Mouse (Mus musculus) embryonic facial prominence, embryonic 14.5 days (tissue): ENCODE results near the gene Iqcf1. TPM values are rescaled to one million over a fixed set of nuclear protein-coding genes. Genes with fewer than 3 reads are reported as not detected.
A peak's percentile ranks its signal among the peaks of the same experiment; 100 is the strongest.

Experiments
- ATAC-seq: fragments of 200-750 bp; cut with Nextera tagmentation; 2 replicates; pipeline ENCODE4 v1.8.0; 2017; ENCODE audit warnings: low read depth, moderate number of reproducible peaks, moderate TSS enrichment
- DNase-seq: peaks from one replicate; pipeline ENCODE4 v3.0.0-alpha.2; 2015; ENCODE audit warnings: low spot score
- H3K27ac ChIP-seq: fragments of 300-500 bp; sonication (generic); replicated peaks from 2 replicates; pipeline ENCODE4 v1.5.1; 2014; ENCODE audit warnings: low read depth, mild to moderate bottlenecking, low read length, moderate library complexity
- H3K27me3 ChIP-seq: fragments of 300-500 bp; sonication (generic); replicated peaks from 2 replicates; pipeline ENCODE4 v1.6.1; 2014; ENCODE audit warnings: low read length; ENCODE audit not compliant: control insufficient read depth, insufficient read depth
- H3K36me3 ChIP-seq: fragments of 300-500 bp; sonication (generic); 2 replicates; pipeline ENCODE4 v1.6.1; 2014; ENCODE audit warnings: low read length, mixed read lengths; ENCODE audit not compliant: control insufficient read depth, insufficient read depth
- H3K4me1 ChIP-seq: fragments of 300-500 bp; sonication (generic); 2 replicates; pipeline ENCODE4 v1.6.1; 2014; ENCODE audit warnings: antibody characterized with exemption, low read length; ENCODE audit not compliant: control insufficient read depth, insufficient read depth
- H3K4me2 ChIP-seq: fragments of 300-500 bp; sonication (generic); 2 replicates; pipeline ENCODE4 v1.6.1; 2014; ENCODE audit warnings: low read depth, mild to moderate bottlenecking, low read length, moderate library complexity, mixed read lengths
- H3K4me3 ChIP-seq: fragments of 300-500 bp; sonication (generic); 2 replicates; pipeline ENCODE4 v1.5.1; 2014; ENCODE audit warnings: low read depth, mild to moderate bottlenecking, low read length
- H3K9ac ChIP-seq: fragments of 300-500 bp; sonication (generic); 2 replicates; pipeline ENCODE4 v1.6.1; 2014; ENCODE audit warnings: low read depth, mild to moderate bottlenecking, low read length, moderate library complexity, mixed read lengths
- H3K9me3 ChIP-seq: fragments of 300-500 bp; sonication (generic); 2 replicates; pipeline ENCODE4 v1.6.1; 2016; ENCODE audit warnings: low read length; ENCODE audit not compliant: control insufficient read depth
- WGBS: fragments of 180-500 bp; shearing (Covaris S2); extraction: QIAGEN DNeasy Blood & Tissue Kit; methylation state at CpG from one replicate; pipeline ENCODE4 v1.1.7; 2014; 5-methylcytosine and 5-hydroxymethylcytosine counted together
- polyA plus RNA-seq: library from polyadenylated mRNA; unstranded; fragments of >200 nt; fragmentation: Nextera tagmentation; extraction: Ambion mirVana; gene quantifications from 2 replicates; pipeline ENCODE4 v1.2.1, GENCODE M21; 2014

Iqcf1 gene
- polyA plus RNA-seq, 1 experiment from 2014 or later, result not detected

- Histone ChIP-seq H3K4me2 (peak overlapping the region; percentile 92), H3K4me3 (peak overlapping the region; percentile 74), H3K9ac (peak overlapping the region; percentile 39), H3K9me3 (no peaks in the 10 kb centered on the region), H3K36me3 (0 out of 2 replicates have a peak, but pooled peaks cover 16% of the 10 kb centered on the region), H3K27me3 (no peaks in the 10 kb centered on the region), H3K4me1 (peaks cover 10% of the 10 kb centered on the region), H3K27ac (peak overlapping the region; percentile 76)
- peak; percentile 42 for ATAC-seq
- DNase-seq, result peak; percentile 77
- WGBS, result 21% methylated on average over 16 of the region's 16 CpGs
These were observed 23.5 kb upstream of the Iqcf1 start for GRCm38 (mm10) chr9:106476002-106476923.

GRCm38 (mm10) chr9:106476924-106477484 lies 22.8 kb upstream of the Iqcf1 start, which contains the start of gene Parp3:
Gene Parp3, minus strand, starts transcription at chr9:106476949.
- Histone ChIP-seq H3K27ac (peak within 1 kb of the TSS; percentile 76), H3K9me3 (no peaks in the 10 kb centered on the region), H3K4me2 (peak within 1 kb of the TSS; percentile 92), H3K4me1 (peaks cover 8% of the 10 kb centered on the region), H3K27me3 (no peaks in the 10 kb centered on the region), H3K4me3 (peak within 1 kb of the TSS; percentile 74), H3K9ac (peak within 1 kb of the TSS; percentile 72), H3K36me3 (peaks cover 23% of the 10 kb centered on the region; the same call in 1 of the 2 replicates)
- WGBS, result under 1% methylated on average over 38 of the region's 41 CpGs
- peak; percentile 98 for ATAC-seq
- peak; percentile 100 for DNase-seq

DNA sequence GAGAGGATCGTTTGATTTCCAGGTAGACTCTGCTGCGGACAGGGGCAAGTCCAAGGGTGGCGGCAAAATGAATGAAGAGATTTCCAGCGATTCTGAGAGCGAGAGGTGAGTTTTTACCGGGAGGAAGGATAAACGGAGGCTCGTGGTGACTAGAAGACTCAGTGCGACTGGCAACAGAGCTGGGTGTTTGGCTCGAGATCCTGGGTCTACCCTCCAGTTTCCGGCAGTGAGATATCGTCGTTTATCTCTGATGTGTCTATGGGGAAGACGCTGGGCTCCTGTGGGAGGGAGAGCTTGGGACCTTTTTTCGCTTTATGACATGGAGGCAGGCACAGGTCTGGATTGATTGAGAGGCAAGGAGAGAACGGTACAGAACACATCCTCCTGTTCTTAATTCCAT lies 22.1 kb upstream of the Iqcf1 start:
- DNase-seq (no peak), ATAC-seq (no peak)
- Histone ChIP-seq H3K27me3 (no peaks in the 10 kb centered on the region), H3K9me3 (no peaks in the 10 kb centered on the region), H3K9ac (peak overlapping the region; percentile 72), H3K4me1 (peaks cover 5% of the 10 kb centered on the region), H3K36me3 (peaks cover 26% of the 10 kb centered on the region), H3K27ac (no peak overlapping the region), H3K4me2 (peak overlapping the region; percentile 92), H3K4me3 (peak overlapping the region; percentile 74)
- WGBS, result 3% methylated on average over 16 of the region's 16 CpGs

- H3K27ac ChIP-seq, result no peak overlapping the region
- ATAC-seq (no peak), DNase-seq (no peak)
- 75% methylated on average over 9 of the region's 9 CpGs for WGBS
- H3K36me3 ChIP-seq, result peaks cover 30% of the 10 kb centered on the region
- H3K9me3 ChIP-seq, result no peaks in the 10 kb centered on the region
- H3K4me1 ChIP-seq, result peaks cover 5% of the 10 kb centered on the region
- H3K4me3 ChIP-seq, result peak overlapping the region; percentile 74
- peak overlapping the region; percentile 72 for H3K9ac ChIP-seq
- H3K4me2 ChIP-seq, result peak overlapping the region; percentile 92
- H3K27me3 ChIP-seq, result no peaks in the 10 kb centered on the region
These were observed 21.7 kb upstream of the Iqcf1 start for GRCm38 (mm10) chr9:106478101-106478500.

DNA sequence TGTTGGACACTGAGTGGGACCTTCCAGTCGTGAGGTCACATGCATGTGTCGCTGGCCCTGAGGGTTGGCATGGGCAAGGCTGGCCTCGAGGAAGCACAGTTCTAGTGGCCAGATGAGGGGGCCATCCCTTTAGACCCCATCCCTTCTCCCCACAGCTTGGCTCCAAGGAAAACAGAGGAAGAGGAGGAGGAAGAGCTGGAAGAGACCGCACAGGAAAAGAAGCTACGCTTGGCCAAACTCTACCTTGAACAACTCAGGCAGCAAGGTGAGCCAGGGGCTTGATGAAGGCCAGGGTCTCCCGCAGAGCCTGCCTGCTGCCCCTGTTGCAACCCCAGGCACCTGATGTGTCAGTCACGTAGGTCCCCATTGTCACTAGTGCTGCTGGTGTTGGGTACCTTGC lies 19.2 kb upstream of the Iqcf1 start:
- no peak overlapping the region for H3K4me3 ChIP-seq
- no peaks in the 10 kb centered on the region for H3K9me3 ChIP-seq
- ATAC-seq (no peak), DNase-seq (no peak)
- H3K36me3 ChIP-seq, result peaks cover 54% of the 10 kb centered on the region
- no peak overlapping the region for H3K4me2 ChIP-seq
- no peak overlapping the region for H3K27ac ChIP-seq
- WGBS, result 92% methylated on average over 7 of the region's 7 CpGs
- no peaks in the 10 kb centered on the region for H3K27me3 ChIP-seq
- H3K9ac ChIP-seq, result no peak overlapping the region
- H3K4me1 ChIP-seq, result peaks cover 5% of the 10 kb centered on the region

- peaks cover 5% of the 10 kb centered on the region for H3K4me1 ChIP-seq
- 97% methylated on average over 15 of the region's 15 CpGs for WGBS
- H3K9me3 ChIP-seq, result no peaks in the 10 kb centered on the region
- no peak overlapping the region for H3K4me3 ChIP-seq
- no peaks in the 10 kb centered on the region for H3K27me3 ChIP-seq
- peaks cover 60% of the 10 kb centered on the region for H3K36me3 ChIP-seq
- DNase-seq, result no peak
- no peak overlapping the region for H3K27ac ChIP-seq
- ATAC-seq, result no peak
- no peak overlapping the region for H3K4me2 ChIP-seq
- H3K9ac ChIP-seq, result no peak overlapping the region
These were observed 18.7 kb upstream of the Iqcf1 start for GRCm38 (mm10) chr9:106481075-106481474.

DNA sequence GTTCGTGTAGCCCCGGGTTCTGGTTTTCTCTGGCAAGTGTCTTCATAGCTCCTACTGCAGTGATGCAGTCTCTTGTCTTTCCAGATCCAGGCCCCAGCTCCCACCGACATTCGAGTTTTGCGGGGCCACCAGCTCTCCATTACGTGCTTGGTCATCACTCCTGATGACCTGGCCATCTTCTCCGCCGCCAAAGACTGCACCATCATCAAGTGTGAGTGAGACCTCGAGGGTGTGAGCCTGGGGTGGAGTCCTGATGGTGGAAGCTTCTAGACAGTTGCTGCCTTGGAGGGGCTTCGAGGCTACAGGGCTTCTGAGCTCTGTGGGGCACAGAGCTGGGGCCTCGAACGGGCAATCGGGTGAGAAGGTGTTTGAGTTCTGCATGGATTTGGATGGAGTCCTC lies 18.1 kb upstream of the Iqcf1 start:
- 96% methylated on average over 13 of the region's 13 CpGs for WGBS
- peaks cover 64% of the 10 kb centered on the region for H3K36me3 ChIP-seq
- no peak for ATAC-seq

DNA sequence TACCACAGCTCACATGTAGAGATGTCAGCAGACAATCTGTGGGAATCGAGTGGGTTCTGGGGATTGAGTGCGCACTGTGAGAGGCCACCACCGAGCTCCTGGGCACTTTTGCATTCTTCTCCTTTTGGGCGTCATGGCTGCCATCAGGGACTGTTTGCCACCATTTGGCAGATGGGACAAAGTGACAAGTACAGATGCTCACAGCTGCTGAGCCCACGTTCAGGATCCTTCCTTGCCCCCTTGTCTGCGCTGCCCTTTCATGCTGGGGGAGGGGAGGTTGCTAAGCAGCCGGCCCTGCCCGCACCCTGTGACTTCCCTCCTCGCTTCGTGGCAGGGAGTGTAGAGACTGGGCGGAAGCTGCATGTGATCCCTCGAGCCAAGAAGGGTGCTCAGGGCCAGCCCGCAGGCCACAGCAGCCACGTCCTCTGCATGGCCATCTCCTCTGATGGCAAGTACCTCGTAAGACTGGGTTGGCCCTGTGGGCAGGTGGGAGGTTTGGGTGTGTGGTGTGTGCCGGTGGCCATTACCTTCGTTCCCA lies 17.1 kb upstream of the Iqcf1 start:
- H3K4me2 ChIP-seq, result no peak overlapping the region
- H3K9ac ChIP-seq, result no peak overlapping the region
- peaks cover 5% of the 10 kb centered on the region for H3K4me1 ChIP-seq
- peaks cover 64% of the 10 kb centered on the region for H3K36me3 ChIP-seq
- ATAC-seq (no peak), DNase-seq (no peak)
- no peak overlapping the region for H3K27ac ChIP-seq
- 88% methylated on average over 15 of the region's 17 CpGs for WGBS
- H3K9me3 ChIP-seq, result no peaks in the 10 kb centered on the region
- no peak overlapping the region for H3K4me3 ChIP-seq
- no peaks in the 10 kb centered on the region for H3K27me3 ChIP-seq

More for the DNA sequence above, 18.1 kb upstream of the Iqcf1 start:
- Histone ChIP-seq H3K27me3 (no peaks in the 10 kb centered on the region), H3K9ac (no peak overlapping the region), H3K4me2 (no peak overlapping the region), H3K4me1 (peaks cover 5% of the 10 kb centered on the region), H3K4me3 (no peak overlapping the region), H3K27ac (no peak overlapping the region), H3K9me3 (no peaks in the 10 kb centered on the region)
- no peak for DNase-seq
